In the genomic region with DNA sequence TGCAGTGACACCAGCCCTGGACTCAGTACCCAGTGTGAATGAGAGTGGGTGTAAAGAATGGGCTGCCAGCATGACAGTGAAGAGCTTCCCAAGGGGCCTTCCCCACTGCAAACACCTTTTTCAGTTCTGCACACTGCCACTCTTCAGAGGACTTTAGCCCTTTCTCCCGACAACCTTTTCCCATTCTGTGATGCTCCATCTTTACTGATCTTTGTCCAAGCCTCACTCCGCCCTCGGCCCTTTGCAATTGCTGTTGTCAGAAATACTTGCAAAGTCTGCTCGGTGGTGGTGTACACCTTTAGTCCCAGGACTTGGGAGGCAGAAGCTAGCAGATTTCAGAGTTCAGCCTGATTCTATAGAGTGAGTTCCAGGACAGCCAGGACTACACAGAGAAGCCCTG, we compare ENCODE assay signal across 11 mouse cellular contexts. TPM values are rescaled to one million over a fixed set of nuclear protein-coding genes. Genes with fewer than 3 reads are reported as not detected.
DNase-seq lines count a peak whose midpoint lies in the region; ATAC-seq and TF ChIP-seq lines count a peak whose summit lies in the region.
"Had no signal": no experiment of that assay in that cellular context is flagged by ENCODE, and none has a peak within 500 bp of the region (broad histone marks: within the 10 kb centered on the region; RNA-seq: fewer than 3 reads in every experiment).

No protein-coding gene starts in this region.

- no peaks in the 10 kb centered on the region for H3K9me3 ChIP-seq in heart, embryonic 13.5 days
- no peaks in the 10 kb centered on the region for H3K9me3 ChIP-seq in intestine, embryonic 16.5 days (ENCODE audit: control insufficient read depth, low read length)
- H3K9me3 ChIP-seq in midbrain, embryonic 12.5 days = no peaks in the 10 kb centered on the region
- H3K9me3 ChIP-seq: G1E had no signal

- no peaks in the 10 kb centered on the region for H3K27me3 ChIP-seq in heart, embryonic 13.5 days (replicated peaks)
- no peaks in the 10 kb centered on the region for H3K27me3 ChIP-seq in intestine, embryonic 16.5 days (replicated peaks; ENCODE audit: control insufficient read depth, insufficient read depth, low read length)
- H3K27me3 ChIP-seq in midbrain, embryonic 12.5 days = no peaks in the 10 kb centered on the region

- H3K4me1 ChIP-seq in heart, embryonic 13.5 days = peaks cover 30% of the 10 kb centered on the region
- no peaks in the 10 kb centered on the region; the same call in 1 of the 2 replicates for H3K4me1 ChIP-seq in cortical plate, adult 2 months (ENCODE audit: control insufficient read depth, insufficient read depth, low read length)
- H3K4me1 ChIP-seq in intestine, embryonic 16.5 days (ENCODE audit: control insufficient read depth, insufficient read depth, low read length) = peaks cover 29% of the 10 kb centered on the region
- peaks cover 27% of the 10 kb centered on the region for H3K4me1 ChIP-seq in midbrain, embryonic 12.5 days

- TF ChIP-seq POLR2A in cortical plate, adult 2 months (IDR thresholded peaks at IDR 0.05; ENCODE audit: extremely low read depth, insufficient read depth, low read length) = no peak

- 81% methylated on average over 4 of the region's 4 CpGs for WGBS in heart, embryonic 13.5 days
- 66% methylated on average over 4 of the region's 4 CpGs for WGBS in intestine, embryonic 16.5 days
- 81% methylated on average over 4 of the region's 4 CpGs for WGBS in midbrain, embryonic 12.5 days

- H3K36me3 ChIP-seq in heart, embryonic 13.5 days = peaks cover 19% of the 10 kb centered on the region
- H3K36me3 ChIP-seq in intestine, embryonic 16.5 days (ENCODE audit: control insufficient read depth, insufficient read depth, low read length) = no peaks in the 10 kb centered on the region
- H3K36me3 ChIP-seq in midbrain, embryonic 12.5 days = peaks cover 12% of the 10 kb centered on the region

- no peak for TF ChIP-seq CTCF in cortical plate, adult 2 months (IDR thresholded peaks at IDR 0.05; ENCODE audit: extremely low read depth, insufficient read depth, low read length)

- no peak overlapping the region for H3K27ac ChIP-seq in heart, embryonic 13.5 days (replicated peaks)
- no peak overlapping the region for H3K27ac ChIP-seq in cortical plate, adult 2 months (ENCODE audit: insufficient read depth, low read length)
- H3K27ac ChIP-seq in intestine, embryonic 16.5 days (ENCODE audit: low read length) = peak overlapping the region; percentile 85; the same call in 1 of the 2 replicates
- H3K27ac ChIP-seq in midbrain, embryonic 12.5 days (replicated peaks) = no peak overlapping the region

- ATAC-seq in heart, embryonic 13.5 days (ENCODE audit: extremely low read depth, insufficient number of reproducible peaks, low FRiP score, low TSS enrichment) = no peak
- ATAC-seq in intestine, embryonic 16.5 days = no peak
- no peak for ATAC-seq in midbrain, embryonic 12.5 days (ENCODE audit: low FRiP score, low read depth)

- H3K4me3 ChIP-seq in heart, embryonic 13.5 days = peak overlapping the region; percentile 83
- H3K4me3 ChIP-seq in cortical plate, adult 2 months (ENCODE audit: insufficient read depth, low read length) = peak overlapping the region; percentile 49; the same call in 1 of the 2 replicates
- peak overlapping the region; percentile 95 for H3K4me3 ChIP-seq in intestine, embryonic 16.5 days (ENCODE audit: low read length)
- H3K4me3 ChIP-seq in midbrain, embryonic 12.5 days = peak overlapping the region; percentile 83

- H3K9ac ChIP-seq in heart, embryonic 13.5 days = peak overlapping the region; percentile 89
- peak overlapping the region; percentile 97; the same call in 1 of the 2 replicates for H3K9ac ChIP-seq in intestine, embryonic 16.5 days (ENCODE audit: low read depth, low read length)
- peak overlapping the region; percentile 91; the same call in 1 of the 2 replicates for H3K9ac ChIP-seq in midbrain, embryonic 12.5 days (replicated peaks)

- H3K4me2 ChIP-seq in heart, embryonic 13.5 days = peak overlapping the region; percentile 85
- peak overlapping the region; percentile 86 for H3K4me2 ChIP-seq in intestine, embryonic 16.5 days (ENCODE audit: low read depth, low read length)
- H3K4me2 ChIP-seq in midbrain, embryonic 12.5 days (replicated peaks) = peak overlapping the region; percentile 72

- DNase-seq in heart, adult 8-10 months (ENCODE audit: low spot score) = no peak
- DNase-seq in urinary bladder, postnatal 4 days (ENCODE audit: low spot score in 2 of 2) = no peak
- DNase-seq in frontal cortex, postnatal 25 days (ENCODE audit: low spot score in 2 of 2) = no peak
- no peak for DNase-seq in natural killer cell, adult 2 months (ENCODE audit: low spot score in 2 of 2)
- DNase-seq: cerebellum, postnatal 10 days had no signal

RNA-seq across cellular contexts. Expression of gene Lamtor2, which starts 1.3 kb away (rescaled TPM):
- polyA plus RNA-seq in heart, embryonic 13.5 days (2015; fragmentation: Nextera tagmentation; extraction: Ambion mirVana) = 131 and 150 TPM in 2 replicates
- 100 to 1,000 TPM; 104 to 116 (median 107) TPM for total RNA-seq in heart, adult 8-10 months (2022)
- 126 and 133 TPM in 2 replicates for polyA plus RNA-seq in cortical plate, adult 2 months (2012; rRNA removed)
- polyA plus RNA-seq in intestine, embryonic 16.5 days (2015; fragmentation: Nextera tagmentation; extraction: Ambion mirVana) = 244 and 256 TPM in 2 replicates
- 137 and 152 TPM in 2 replicates for polyA plus RNA-seq in midbrain, embryonic 12.5 days (2016; fragmentation: Nextera tagmentation; extraction: Ambion mirVana)

RNA-seq across cellular contexts. Expression of gene Ubqln4, which starts 2.0 kb away (rescaled TPM):
- 33.1 and 34.1 TPM in 2 replicates for polyA plus RNA-seq in heart, embryonic 13.5 days (2015; fragmentation: Nextera tagmentation; extraction: Ambion mirVana)
- total RNA-seq in heart, adult 8-10 months (2022) = 10 to 100 TPM; 68.8 to 90.5 (median 77.6) TPM
- 103 and 110 TPM in 2 replicates for polyA plus RNA-seq in cortical plate, adult 2 months (2012; rRNA removed)
- polyA plus RNA-seq in intestine, embryonic 16.5 days (2015; fragmentation: Nextera tagmentation; extraction: Ambion mirVana) = 37.2 and 38.9 TPM in 2 replicates
- 64.7 and 71.2 TPM in 2 replicates for polyA plus RNA-seq in midbrain, embryonic 12.5 days (2016; fragmentation: Nextera tagmentation; extraction: Ambion mirVana)

RNA-seq across cellular contexts. Expression of gene Rab25, which starts 3.5 kb away (rescaled TPM):
- 1.1 and 1.5 TPM in 2 replicates for polyA plus RNA-seq in heart, embryonic 13.5 days (2015; fragmentation: Nextera tagmentation; extraction: Ambion mirVana)
- total RNA-seq in heart, adult 8-10 months (2022) = not detected
- polyA plus RNA-seq in cortical plate, adult 2 months (2012; rRNA removed) = 0.13 and 0.36 TPM in 2 replicates
- polyA plus RNA-seq in intestine, embryonic 16.5 days (2015; fragmentation: Nextera tagmentation; extraction: Ambion mirVana) = 102 and 109 TPM in 2 replicates
- 0.21 and 0.47 TPM in 2 replicates for polyA plus RNA-seq in midbrain, embryonic 12.5 days (2016; fragmentation: Nextera tagmentation; extraction: Ambion mirVana)
- total RNA-seq: left cerebral cortex, adult 8-10 months had no signal

RNA-seq across cellular contexts. Expression of gene Mex3a, which starts 19.4 kb away (rescaled TPM):
- polyA plus RNA-seq in heart, embryonic 13.5 days (2015; fragmentation: Nextera tagmentation; extraction: Ambion mirVana) = 9.9 and 10.1 TPM in 2 replicates
- total RNA-seq in heart, adult 8-10 months (2022) = under 1 TPM; 0.28 to 0.44 (median 0.33) TPM
- polyA plus RNA-seq in cortical plate, adult 2 months (2012; rRNA removed) = 1.5 TPM in 2 replicates
- 6.5 and 7.3 TPM in 2 replicates for polyA plus RNA-seq in intestine, embryonic 16.5 days (2015; fragmentation: Nextera tagmentation; extraction: Ambion mirVana)
- polyA plus RNA-seq in midbrain, embryonic 12.5 days (2016; fragmentation: Nextera tagmentation; extraction: Ambion mirVana) = 47.8 and 49.9 TPM in 2 replicates

RNA-seq across cellular contexts. Expression of gene Ssr2, which starts 24.1 kb away (rescaled TPM):
- polyA plus RNA-seq in heart, embryonic 13.5 days (2015; fragmentation: Nextera tagmentation; extraction: Ambion mirVana) = 173 and 202 TPM in 2 replicates
- 10 to 100 TPM; 60.4 to 67.0 (median 64.4) TPM for total RNA-seq in heart, adult 8-10 months (2022)
- 120 and 126 TPM in 2 replicates for polyA plus RNA-seq in cortical plate, adult 2 months (2012; rRNA removed)
- polyA plus RNA-seq in intestine, embryonic 16.5 days (2015; fragmentation: Nextera tagmentation; extraction: Ambion mirVana) = 371 and 377 TPM in 2 replicates
- 132 and 137 TPM in 2 replicates for polyA plus RNA-seq in midbrain, embryonic 12.5 days (2016; fragmentation: Nextera tagmentation; extraction: Ambion mirVana)

Comparison
In these comparisons a context has a peak if more than half of its experiments do, and no peak if none do; other contexts are left out.
1. RNA of gene Rab25, which starts 3.5 kb away (polyA plus RNA-seq): 102 to 109 TPM in intestine, embryonic 16.5 days; 1.1 to 1.5 TPM in heart, embryonic 13.5 days, 0.21 to 0.47 TPM in midbrain, embryonic 12.5 days and 0.13 to 0.36 TPM in cortical plate, adult 2 months; every median in the first group is over 10 times any median in the second.
2. Peak in every context shown above with its lines, with median percentiles within 50 percentile points of each other: H3K4me2 ChIP-seq, H3K4me3 ChIP-seq and H3K9ac ChIP-seq.